Mouse (Mus musculus) heart, postnatal 0 days (tissue): Measurements from ENCODE around the gene Txndc8. TPM values are rescaled to one million over a fixed set of nuclear protein-coding genes. Genes with fewer than 3 reads are reported as not detected.

Source experiments
- ATAC-seq: fragments of 200-750 bp; cut with Nextera tagmentation; 2 replicates; pipeline ENCODE4 v1.8.0; 2017; ENCODE audit warnings: low read depth, moderate number of reproducible peaks, moderate library complexity; ENCODE audit not compliant: insufficient read depth
- DNase-seq: peaks from one replicate; pipeline ENCODE4 v3.0.0-alpha.2; 2016; ENCODE audit warnings: low spot score
- H3K27ac ChIP-seq: fragments of 300-500 bp; sonication (generic); 2 replicates; pipeline ENCODE4 v1.5.1; 2014; ENCODE audit warnings: low read depth, mild to moderate bottlenecking
- H3K27me3 ChIP-seq: fragments of 300-500 bp; sonication (generic); 2 replicates; pipeline ENCODE4 v1.6.1; 2014; ENCODE audit warnings: low read length, mixed read lengths; ENCODE audit not compliant: control insufficient read depth, insufficient read depth
- H3K36me3 ChIP-seq: fragments of 300-500 bp; sonication (generic); replicated peaks from 2 replicates; pipeline ENCODE4 v1.6.1; 2014; ENCODE audit warnings: low read length, mixed read lengths; ENCODE audit not compliant: control insufficient read depth, insufficient read depth
- H3K4me1 ChIP-seq: fragments of 300-500 bp; sonication (generic); 2 replicates; pipeline ENCODE4 v1.6.1; 2014; ENCODE audit warnings: antibody characterized with exemption; ENCODE audit not compliant: control insufficient read depth, insufficient read depth
- H3K4me2 ChIP-seq: fragments of 300-500 bp; sonication (generic); 2 replicates; pipeline ENCODE4 v1.6.1; 2014; ENCODE audit warnings: low read depth, mild to moderate bottlenecking, low read length, moderate library complexity
- H3K4me3 ChIP-seq: fragments of 300-500 bp; sonication (generic); 2 replicates; pipeline ENCODE4 v1.5.1; 2014; ENCODE audit warnings: low read depth, low read length
- H3K9ac ChIP-seq: fragments of 300-500 bp; sonication (generic); replicated peaks from 2 replicates; pipeline ENCODE4 v1.6.1; 2014; ENCODE audit warnings: low read depth, low read length, mixed read lengths
- H3K9me3 ChIP-seq: fragments of 300-500 bp; sonication (generic); replicated peaks from 2 replicates; pipeline ENCODE4 v1.6.1; 2016; ENCODE audit warnings: low read length; ENCODE audit not compliant: control insufficient read depth
- CTCF ChIP-seq: IDR thresholded peaks from 2 replicates; pipeline ENCODE4 v1.5.1; 2016; ENCODE audit warnings: antibody characterized with exemption, control low read depth, low read depth
- EP300 ChIP-seq: IDR thresholded peaks from 2 replicates; pipeline ENCODE4 v1.6.1; 2016; ENCODE audit warnings: antibody characterized with exemption, low read depth
- WGBS: fragments of 180-500 bp; shearing (Covaris S2); extraction: QIAGEN DNeasy Blood & Tissue Kit; methylation state at CpG from one replicate; pipeline ENCODE4 v1.1.7; 2014; 5-methylcytosine and 5-hydroxymethylcytosine counted together
- polyA plus RNA-seq: library from polyadenylated mRNA; unstranded; fragments of >200 nt; fragmentation: Nextera tagmentation; extraction: Ambion mirVana; gene quantifications from 2 replicates; pipeline ENCODE4 v1.2.1, GENCODE M21; 2015
- total RNA-seq: library from RNA; depleted of rRNA; stranded (reverse); fragments of >200 nt; gene quantifications from 2 replicates; pipeline ENCODE4 v1.2.3, GENCODE M21; 2014; ENCODE audit warnings: low replicate concordance

Gene Txndc8
- total and polyA plus RNA-seq, 2 experiments from 2014 or later: not detected

- Histone ChIP-seq H3K36me3 (no peaks in the 10 kb centered on the region), H3K4me2 (no peak overlapping the region), H3K27ac (no peak overlapping the region), H3K27me3 (no peaks in the 10 kb centered on the region), H3K4me1 (no peaks in the 10 kb centered on the region), H3K9me3 (no peaks in the 10 kb centered on the region), H3K4me3 (no peak overlapping the region), H3K9ac (no peak overlapping the region)
- ATAC-seq (no peak), DNase-seq (no peak)
- WGBS: 61% methylated on average over 1 of the region's 1 CpGs
- TF ChIP-seq CTCF (no peak), EP300 (no peak)
Observed at GRCm38 (mm10) chr4:57991425-57991824, 17.5 kb downstream of the Txndc8 start.

GRCm38 (mm10) chr4:57974400-57975117 is 34.4 kb downstream of the Txndc8 start:
- Histone ChIP-seq H3K9ac (no peak overlapping the region), H3K27ac (no peak overlapping the region), H3K4me2 (no peak overlapping the region), H3K4me3 (no peak overlapping the region), H3K27me3 (no peaks in the 10 kb centered on the region), H3K36me3 (no peaks in the 10 kb centered on the region), H3K9me3 (no peaks in the 10 kb centered on the region), H3K4me1 (no peaks in the 10 kb centered on the region)
- WGBS: 83% methylated on average over 6 of the region's 6 CpGs
- no peak for ATAC-seq
- DNase-seq: no peak
- TF ChIP-seq EP300 (no peak), CTCF (no peak)

GRCm38 (mm10) chr4:57973592-57974268 is 35.2 kb downstream of the Txndc8 start:
- Histone ChIP-seq H3K4me1 (no peaks in the 10 kb centered on the region), H3K27ac (no peak overlapping the region), H3K4me2 (no peak overlapping the region), H3K4me3 (no peak overlapping the region), H3K9me3 (no peaks in the 10 kb centered on the region), H3K9ac (no peak overlapping the region), H3K27me3 (no peaks in the 10 kb centered on the region), H3K36me3 (no peaks in the 10 kb centered on the region)
- WGBS: 70% methylated on average over 6 of the region's 6 CpGs
- DNase-seq (no peak), ATAC-seq (no peak)
- no peak for TF ChIP-seq EP300

- no peak for TF ChIP-seq CTCF
- H3K4me2 ChIP-seq: no peak overlapping the region
- ATAC-seq (no peak), DNase-seq (no peak)
- H3K4me3 ChIP-seq: no peak overlapping the region
- no peaks in the 10 kb centered on the region for H3K27me3 ChIP-seq
- no peak overlapping the region for H3K27ac ChIP-seq
- H3K9me3 ChIP-seq: no peaks in the 10 kb centered on the region
- no peaks in the 10 kb centered on the region for H3K36me3 ChIP-seq
- no peaks in the 10 kb centered on the region for H3K4me1 ChIP-seq
- no peak overlapping the region for H3K9ac ChIP-seq
Observed at GRCm38 (mm10) chr4:57970285-57970684, 38.6 kb downstream of the Txndc8 start.

- 53% methylated on average over 3 of the region's 3 CpGs for WGBS
- no peaks in the 10 kb centered on the region for H3K9me3 ChIP-seq
- ATAC-seq: no peak
Observed at GRCm38 (mm10) chr4:57967195-57967594, 41.7 kb downstream of the Txndc8 start.

More at GRCm38 (mm10) chr4:57967195-57967594, 41.7 kb downstream of the Txndc8 start:
- no peak overlapping the region for H3K4me3 ChIP-seq
- no peak overlapping the region for H3K27ac ChIP-seq
- no peak for DNase-seq
- H3K9ac ChIP-seq: no peak overlapping the region
- H3K27me3 ChIP-seq: no peaks in the 10 kb centered on the region
- TF ChIP-seq EP300 (no peak), CTCF (no peak)
- H3K4me2 ChIP-seq: no peak overlapping the region
- H3K4me1 ChIP-seq: no peaks in the 10 kb centered on the region
- no peaks in the 10 kb centered on the region for H3K36me3 ChIP-seq
